Mouse (Mus musculus) frontal cortex, postnatal 25 days (tissue): Measurements from ENCODE around the gene Gm2a.
"Not testable (repeated sequence)": the region's sequence is repeated elsewhere in the genome, so short reads cannot be mapped to it uniquely, and the experiment has no call there.

Source experiments
- DNase-seq, 2 experiments: peaks; one replicate each; pipeline ENCODE4 v3.0.0; 2022; ENCODE audit warnings: low spot score in 2 of 2

Gene Gm2a

GRCm38 (mm10) chr11:55097463-55098188 lies at the start of gene Gm2a:
TSS of gene Gm2a (plus strand) at chr11:55098115.
- peak; percentile 78 to 85 for DNase-seq

- no peak for DNase-seq
Observed at GRCm38 (mm10) chr11:55050837-55051510, 46.9 kb upstream of the Gm2a start.

- DNase-seq = no peak
Observed at GRCm38 (mm10) chr11:55057511-55057910, 40.4 kb upstream of the Gm2a start.

GRCm38 (mm10) chr11:55060802-55061201 lies 37.1 kb upstream of the Gm2a start:
- DNase-seq = no peak

GRCm38 (mm10) chr11:55062856-55063255 lies 35.1 kb upstream of the Gm2a start:
- DNase-seq = no peak

GRCm38 (mm10) chr11:55066921-55067320 lies 31.0 kb upstream of the Gm2a start:
- DNase-seq = no peak

GRCm38 (mm10) chr11:55069023-55069422 lies 28.9 kb upstream of the Gm2a start:
- DNase-seq = no peak

GRCm38 (mm10) chr11:55071344-55071743 lies 26.6 kb upstream of the Gm2a start:
- DNase-seq = no peak

- no peak for DNase-seq
Observed at GRCm38 (mm10) chr11:55072467-55072866, 25.4 kb upstream of the Gm2a start.

- DNase-seq = no peak
Observed at GRCm38 (mm10) chr11:55073191-55073590, 24.7 kb upstream of the Gm2a start.

GRCm38 (mm10) chr11:55075602-55076001 lies 22.3 kb upstream of the Gm2a start:
- no peak for DNase-seq

- DNase-seq = no peak
Observed at GRCm38 (mm10) chr11:55076234-55076633, 21.7 kb upstream of the Gm2a start.

GRCm38 (mm10) chr11:55077331-55078231 lies 20.3 kb upstream of the Gm2a start, which contains the start of gene Ccdc69:
TSS of gene Ccdc69 (minus strand) at chr11:55078131.
- no peak for DNase-seq

- no peak for DNase-seq
Observed at GRCm38 (mm10) chr11:55078502-55078901, 19.4 kb upstream of the Gm2a start.

- DNase-seq = no peak
Observed at GRCm38 (mm10) chr11:55079180-55079579, 18.7 kb upstream of the Gm2a start.

- DNase-seq = no peak
Observed at GRCm38 (mm10) chr11:55081206-55081605, 16.7 kb upstream of the Gm2a start.

- DNase-seq = no peak
Observed at GRCm38 (mm10) chr11:55084629-55085028, 13.3 kb upstream of the Gm2a start.

- no peak for DNase-seq
Observed at GRCm38 (mm10) chr11:55085396-55085795, 12.5 kb upstream of the Gm2a start.

GRCm38 (mm10) chr11:55087006-55087405 lies 10.9 kb upstream of the Gm2a start:
- peak; percentile 55 to 59 for DNase-seq

- no peak for DNase-seq
Observed at GRCm38 (mm10) chr11:55089892-55090291, 8.0 kb upstream of the Gm2a start.

- DNase-seq = no peak
Observed at GRCm38 (mm10) chr11:55093096-55093495, 4.8 kb upstream of the Gm2a start.

GRCm38 (mm10) chr11:55096296-55096695 lies 1.6 kb upstream of the Gm2a start:
- DNase-seq = not testable (repeated sequence)
